Mouse (Mus musculus) kidney, postnatal 36 days (tissue): Measurements from ENCODE around the gene Parp3.

Source experiments
- DNase-seq, 2 experiments: peaks; one replicate each; pipeline ENCODE4 v3.0.0; 2021 to 2022; ENCODE audit warnings: mixed read lengths in 2 of 2

The Parp3 gene

GRCm38 (mm10) chr9:106456325-106457162, 20.2 kb downstream of the Parp3 start:
- DNase-seq: peak in 1 of 2 experiments; percentile 1

- no peak for DNase-seq
Measured at GRCm38 (mm10) chr9:106454888-106455681, 21.7 kb downstream of the Parp3 start.

DNA sequence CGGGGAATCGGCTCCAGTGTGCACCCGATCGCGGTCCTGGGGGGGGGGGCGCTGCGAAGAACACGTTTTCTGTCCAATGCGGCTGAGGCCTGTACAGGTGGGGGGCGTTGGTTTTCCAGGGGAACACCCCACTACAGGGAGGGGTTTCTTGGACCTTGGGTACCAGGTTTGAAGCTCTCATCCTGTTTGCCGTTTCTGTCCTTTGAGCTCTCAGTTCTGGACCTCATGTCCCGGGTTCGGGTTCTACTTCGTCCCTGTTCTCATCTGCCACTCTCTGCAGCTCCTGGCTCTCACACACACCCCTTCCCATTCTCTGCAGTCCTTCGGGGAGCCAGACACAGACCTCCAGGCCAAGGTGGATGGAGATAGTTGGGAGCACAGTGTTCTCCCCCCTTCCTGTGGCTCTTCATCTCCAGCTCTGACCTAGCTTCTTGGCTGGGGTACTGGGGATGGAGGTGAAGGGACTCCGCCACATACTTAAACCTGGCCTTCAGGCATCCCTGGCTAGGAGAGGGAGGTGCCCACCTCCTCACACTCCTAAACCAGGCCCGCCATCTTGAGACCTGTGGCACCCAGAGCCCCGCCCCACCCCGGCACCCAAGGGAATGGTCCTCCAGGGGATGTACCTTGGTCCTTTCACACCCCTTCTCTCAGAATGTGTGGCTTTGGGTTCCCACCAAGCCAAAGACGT, 22.5 kb downstream of the Parp3 start:
- peak in 1 of 2 experiments; percentile 16 for DNase-seq

DNA sequence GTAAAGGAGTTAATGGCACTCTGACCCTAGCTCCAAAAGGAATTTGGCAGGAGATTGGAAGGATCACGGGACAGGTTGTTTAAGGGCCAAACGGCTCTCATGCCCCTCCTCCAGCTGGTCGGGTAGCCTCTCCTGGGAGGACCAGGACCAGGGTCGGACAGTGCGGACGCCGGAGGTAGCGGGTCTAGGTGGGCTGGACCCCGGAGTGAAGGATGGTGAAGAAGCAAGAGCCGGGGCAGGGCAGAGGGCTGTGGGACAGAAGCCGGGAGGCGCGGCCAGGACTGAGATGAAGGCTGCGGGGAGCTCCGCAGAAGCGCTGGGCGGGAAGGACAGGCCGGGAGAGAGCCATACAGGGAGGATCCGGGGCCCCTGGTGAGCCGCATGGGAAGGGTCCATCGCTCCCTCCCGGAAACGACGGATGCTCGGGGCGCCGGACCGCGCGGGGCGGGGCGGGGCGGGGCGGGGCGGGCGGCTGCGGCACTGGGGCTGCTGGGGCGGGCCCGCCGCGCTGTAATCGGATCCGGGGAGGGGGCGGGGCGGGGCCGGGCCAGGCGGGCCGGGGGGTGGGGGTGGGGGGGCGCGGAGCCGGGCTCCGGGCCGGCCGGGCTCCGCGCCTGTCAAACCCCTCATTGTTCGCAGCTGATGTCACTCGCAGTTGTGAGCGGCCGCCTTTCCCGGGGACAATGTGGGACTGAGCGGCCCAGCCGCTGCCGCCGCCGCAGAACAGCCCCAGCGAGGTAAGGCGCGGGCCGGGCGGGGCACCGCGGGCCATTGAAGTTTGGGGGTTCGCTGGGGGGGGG, 23.3 kb downstream of the Parp3 start, which contains the start of gene Pcbp4:
Gene Pcbp4, plus strand, starts transcription at position 21 of the 800 bp plus-strand sequence.
- peak; percentile 84 to 90 for DNase-seq

DNA sequence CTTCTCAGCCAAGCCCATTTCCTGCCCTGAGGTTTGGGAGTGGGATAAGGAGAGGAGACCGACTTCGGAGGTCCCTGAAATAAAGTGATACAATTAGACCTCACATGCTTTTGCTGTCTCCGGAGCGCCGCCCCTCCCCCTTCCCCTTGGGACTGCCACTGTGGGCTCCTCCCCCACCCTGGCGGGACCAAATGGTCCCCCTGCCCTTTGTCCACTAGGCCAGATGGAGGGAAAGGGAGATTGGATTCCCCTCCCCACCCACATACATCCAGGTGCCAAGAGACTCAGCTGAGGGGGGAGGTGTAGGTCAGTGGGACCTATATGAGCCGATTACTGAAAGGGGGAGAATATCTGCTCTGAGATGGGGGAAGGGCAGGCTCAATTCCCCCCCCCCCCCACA, 23.9 kb downstream of the Parp3 start:
- peak; percentile 85 to 91 for DNase-seq

DNA sequence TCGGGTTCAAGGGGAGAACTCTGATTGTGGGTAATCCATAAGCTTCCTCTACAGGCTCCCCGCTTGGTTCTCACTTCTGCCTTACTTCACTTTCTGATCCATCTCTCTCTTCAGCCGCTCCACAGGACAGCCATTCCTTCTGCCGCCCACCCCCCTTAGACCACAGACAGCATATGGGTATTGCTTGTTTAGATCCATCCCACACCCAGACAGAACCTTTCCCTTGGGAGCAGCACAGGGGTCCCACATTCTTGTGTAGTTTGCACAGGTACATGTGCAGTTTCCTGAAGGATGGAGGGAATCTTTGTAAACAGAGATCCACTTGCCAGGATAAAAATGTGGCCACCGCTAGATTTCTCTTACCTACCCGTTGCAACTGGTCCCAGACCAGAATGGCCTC, 24.4 kb downstream of the Parp3 start:
- peak in 1 of 2 experiments; percentile 4 for DNase-seq

- peak in 1 of 2 experiments; percentile 20 for DNase-seq
Measured at GRCm38 (mm10) chr9:106451899-106452298, 24.9 kb downstream of the Parp3 start.

DNA sequence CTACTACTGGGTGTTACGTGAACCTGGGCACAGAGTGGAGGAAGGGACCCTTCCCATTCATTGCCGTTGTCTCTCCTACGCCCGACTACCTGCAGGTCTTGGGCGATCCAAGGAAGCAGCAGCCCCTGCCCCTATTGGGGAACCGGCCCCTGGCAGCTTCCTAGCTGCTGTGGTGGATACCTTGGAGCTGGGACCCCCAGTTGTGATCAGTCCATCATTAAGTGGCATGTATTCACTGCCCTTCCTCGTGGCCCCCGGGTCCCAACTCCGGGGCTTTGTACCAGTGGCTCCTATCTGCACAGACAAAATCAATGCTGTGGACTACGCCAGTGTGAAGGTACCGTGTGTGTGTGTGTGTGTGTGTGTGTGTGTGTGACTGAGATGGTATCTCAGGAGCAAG, 25.5 kb downstream of the Parp3 start:
- DNase-seq: peak in 1 of 2 experiments; percentile 12

- peak; percentile 92 to 94 for DNase-seq
Measured at GRCm38 (mm10) chr9:106450661-106451060, 26.1 kb downstream of the Parp3 start.

GRCm38 (mm10) chr9:106449947-106450346, 26.8 kb downstream of the Parp3 start:
- DNase-seq: peak in 1 of 2 experiments; percentile 40

- peak; percentile 88 for DNase-seq
Measured at GRCm38 (mm10) chr9:106448498-106449031, 28.2 kb downstream of the Parp3 start.

- peak; percentile 46 to 47 for DNase-seq
Measured at GRCm38 (mm10) chr9:106447951-106448350, 28.8 kb downstream of the Parp3 start.

GRCm38 (mm10) chr9:106447348-106447747, 29.4 kb downstream of the Parp3 start, which contains the start of the genes Abhd14b and Abhd14a:
Gene Abhd14b, plus strand, starts transcription at chr9:106447459.
Gene Abhd14a, minus strand, starts transcription at chr9:106447678.
- peak; percentile 98 to 99 for DNase-seq

DNA sequence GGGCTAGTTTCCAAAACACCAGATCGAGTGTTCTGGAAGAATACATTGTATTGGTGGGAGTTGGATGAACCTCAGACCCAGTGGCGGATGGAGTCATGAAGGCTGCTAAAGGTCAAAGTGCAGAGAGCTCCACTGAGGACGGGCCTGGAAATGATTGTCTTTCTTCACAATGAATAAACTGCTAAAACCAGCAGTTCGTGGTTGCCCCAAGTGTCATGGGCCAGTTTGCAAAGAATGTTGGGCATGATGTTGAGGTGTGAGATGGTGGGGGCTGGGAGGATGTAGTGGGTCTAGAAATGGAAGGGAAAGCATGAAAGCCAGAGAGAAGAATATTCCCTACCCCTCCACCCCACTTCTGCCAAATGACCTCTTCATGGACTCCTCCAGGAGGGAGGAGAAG, 31.9 kb downstream of the Parp3 start:
- peak; percentile 73 to 79 for DNase-seq

DNA sequence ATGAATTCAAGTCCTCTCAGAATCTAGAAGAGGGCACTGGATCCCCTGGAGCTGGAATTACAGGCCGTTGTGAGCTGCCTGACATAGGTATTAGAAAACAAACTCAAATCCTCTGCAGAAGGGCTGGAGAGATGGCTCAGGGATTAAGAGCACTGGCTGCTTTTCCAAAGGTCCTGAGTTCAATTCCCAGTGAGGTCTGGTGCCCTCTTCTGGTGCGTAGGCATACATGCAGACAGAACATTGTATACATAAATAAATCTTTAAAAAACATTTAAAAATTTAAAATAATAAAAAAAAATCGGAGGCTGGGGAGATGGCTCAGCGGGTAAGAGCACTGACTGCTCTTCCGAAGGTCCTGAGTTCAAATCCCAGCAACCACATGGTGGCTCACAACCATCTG, 34.1 kb downstream of the Parp3 start:
- DNase-seq: peak in 1 of 2 experiments; percentile 42

DNA sequence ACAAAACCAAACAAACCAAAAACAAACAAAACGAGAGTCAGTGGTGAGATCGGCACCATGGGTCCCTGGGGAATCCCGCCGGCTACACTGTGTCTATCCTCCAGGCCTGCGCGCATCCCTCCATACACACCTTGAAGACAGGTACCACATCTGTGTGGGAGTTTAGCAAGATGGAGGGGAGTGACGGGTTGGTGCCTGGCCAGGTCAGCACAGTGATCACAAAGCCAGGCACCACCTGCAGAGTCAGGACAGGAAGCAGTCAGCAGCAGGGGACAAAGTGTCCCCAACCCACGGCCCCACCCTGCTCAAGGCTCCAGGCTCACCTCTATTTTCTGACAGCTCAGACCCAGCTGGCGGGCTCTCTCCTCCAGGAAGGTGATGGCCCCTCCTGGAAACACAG, 40.2 kb downstream of the Parp3 start:
- DNase-seq: peak in 1 of 2 experiments; percentile 23

DNA sequence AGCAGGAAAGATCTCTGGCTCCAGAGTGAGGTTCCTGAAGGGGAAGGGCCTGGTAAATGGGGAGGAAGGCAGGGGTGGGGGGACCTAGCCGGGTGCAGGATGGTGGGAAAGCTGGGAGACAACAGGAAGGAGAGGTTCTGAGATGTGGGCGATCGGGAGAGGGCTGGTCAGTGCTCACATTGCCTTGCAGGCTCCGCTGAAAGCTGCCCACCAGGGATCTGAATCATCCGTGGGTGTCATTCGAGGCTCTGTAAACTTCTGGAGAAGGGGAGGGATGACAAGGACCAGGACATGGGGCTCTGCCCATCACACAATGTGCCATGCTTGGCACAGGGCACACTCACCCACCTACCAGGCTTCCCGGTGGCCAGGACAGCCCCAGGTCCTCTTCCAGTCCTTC, 43.4 kb downstream of the Parp3 start:
- peak in 1 of 2 experiments; percentile 4 for DNase-seq

DNA sequence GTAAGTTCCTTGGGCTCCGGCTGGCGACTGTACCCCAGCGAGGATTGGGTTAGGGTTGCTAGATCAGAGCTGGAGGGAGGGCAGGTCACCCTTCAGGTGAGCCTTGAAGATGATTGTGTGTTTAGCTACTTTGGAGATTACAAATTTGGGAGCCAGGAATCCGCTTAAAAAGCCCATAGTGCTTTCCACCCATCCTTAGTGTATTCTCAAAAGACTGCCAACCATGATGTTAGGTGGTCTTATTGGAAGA, 46.8 kb downstream of the Parp3 start:
- no peak for DNase-seq

DNA sequence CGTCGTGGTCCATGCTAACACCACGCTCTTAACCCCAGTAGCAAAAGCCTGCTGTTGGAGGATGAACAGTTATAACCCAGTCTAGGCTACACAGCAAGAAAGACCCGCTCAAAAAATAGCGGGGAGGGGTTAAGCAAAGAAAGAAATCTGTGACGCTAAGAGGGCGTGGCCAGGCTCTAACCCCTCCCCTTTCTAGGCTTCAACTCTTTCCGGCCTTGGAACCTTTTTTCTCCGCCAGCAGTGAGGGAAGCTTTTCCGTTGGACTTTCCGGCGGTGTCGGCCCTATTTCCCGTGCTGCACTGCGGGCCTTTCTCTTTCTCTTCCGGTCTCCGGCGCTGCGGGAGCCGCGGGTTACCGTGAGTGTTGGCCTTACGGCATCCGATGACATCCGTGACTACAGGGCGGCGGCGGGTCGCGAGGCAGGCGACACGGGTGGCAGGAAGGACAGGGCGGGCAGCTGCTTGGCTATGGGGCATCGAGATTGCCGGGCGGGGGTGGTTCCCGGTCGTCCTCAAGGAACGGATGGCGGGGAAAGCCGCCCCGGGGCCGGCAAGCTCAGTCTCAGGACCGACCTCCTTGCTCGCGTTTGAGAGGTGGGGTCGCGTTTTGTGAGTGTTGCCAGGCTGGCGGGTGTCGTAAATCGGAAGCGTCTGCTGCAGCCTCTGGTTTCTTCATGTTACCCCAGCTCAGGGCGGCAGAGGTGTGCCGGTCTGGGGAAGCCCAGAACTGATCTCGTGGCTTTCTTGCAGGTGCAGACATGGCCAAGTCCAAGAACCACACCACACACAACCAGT, 47.3 kb downstream of the Parp3 start, which contains the start of gene Rpl29:
Gene Rpl29, plus strand, starts transcription at position 234 of the 794 bp plus-strand sequence.
- DNase-seq: peak; percentile 97

- no peak for DNase-seq
Measured at GRCm38 (mm10) chr9:106428719-106429220, 48.0 kb downstream of the Parp3 start.

DNA sequence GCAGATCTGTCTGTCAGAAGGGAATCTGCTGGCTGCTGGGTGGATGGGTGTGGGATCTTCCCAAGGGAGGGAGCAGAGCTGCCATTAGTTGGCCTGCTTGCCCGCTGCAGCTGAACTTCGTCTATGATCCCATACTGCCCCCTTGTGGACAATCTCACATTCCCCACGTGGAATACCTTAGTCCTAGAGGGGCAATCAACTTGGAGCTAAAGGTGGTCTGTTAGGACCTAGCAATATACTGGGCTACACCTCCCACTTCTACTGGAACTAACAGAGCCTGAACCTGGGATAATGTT, 54.9 kb downstream of the Parp3 start:
- DNase-seq: peak; percentile 90 to 91
